Mouse (Mus musculus): Measurements from ENCODE around the gene Twist2.

Twist2 gene

DNA sequence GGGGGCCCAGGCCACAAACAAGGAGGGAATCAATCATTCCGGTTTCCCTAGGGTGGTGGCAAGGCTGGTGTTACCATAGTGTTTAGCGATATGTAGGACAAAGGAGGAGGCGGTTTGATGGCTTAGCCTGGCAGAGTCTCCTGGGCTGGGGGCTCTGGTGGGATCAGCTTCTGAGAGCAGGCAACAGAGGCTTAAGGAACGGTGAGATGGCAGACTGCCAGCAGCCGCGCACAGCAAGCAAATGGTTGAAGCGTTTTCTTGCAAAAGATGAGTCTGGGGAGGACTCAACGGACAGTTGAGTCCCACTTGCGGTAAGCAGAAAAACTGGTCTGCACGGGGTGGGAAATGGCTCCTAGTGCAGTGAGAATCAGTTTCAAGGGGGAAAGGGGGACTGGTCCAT lies 19.3 kb downstream of the Twist2 start:
- DNase-seq: no peak

- DNase-seq: no peak
Observed at GRCm38 (mm10) chr1:91822316-91822824, 21.1 kb downstream of the Twist2 start.

GRCm38 (mm10) chr1:91823530-91823929 lies 22.3 kb downstream of the Twist2 start:
- DNase-seq: no peak

DNA sequence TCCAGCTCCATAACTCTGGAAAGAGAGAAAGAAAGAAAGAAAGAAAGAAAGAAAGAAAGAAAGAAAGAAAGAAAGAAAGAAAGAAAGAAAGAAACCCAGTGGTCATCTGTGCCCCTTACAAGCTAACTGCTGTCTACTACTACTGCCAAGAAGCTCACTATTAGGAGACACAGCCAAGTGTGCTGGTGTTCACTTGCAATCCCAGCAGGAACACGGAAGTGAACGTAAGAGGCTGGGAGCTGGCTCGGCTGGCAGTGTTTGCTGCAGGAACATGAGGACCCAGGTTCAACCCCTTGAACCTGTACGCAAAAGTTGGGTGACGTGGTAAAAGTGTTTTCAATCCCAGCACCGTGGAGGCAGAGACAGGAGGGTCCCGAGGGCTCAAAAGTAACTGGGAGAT lies 22.7 kb downstream of the Twist2 start:
- DNase-seq: no peak

DNA sequence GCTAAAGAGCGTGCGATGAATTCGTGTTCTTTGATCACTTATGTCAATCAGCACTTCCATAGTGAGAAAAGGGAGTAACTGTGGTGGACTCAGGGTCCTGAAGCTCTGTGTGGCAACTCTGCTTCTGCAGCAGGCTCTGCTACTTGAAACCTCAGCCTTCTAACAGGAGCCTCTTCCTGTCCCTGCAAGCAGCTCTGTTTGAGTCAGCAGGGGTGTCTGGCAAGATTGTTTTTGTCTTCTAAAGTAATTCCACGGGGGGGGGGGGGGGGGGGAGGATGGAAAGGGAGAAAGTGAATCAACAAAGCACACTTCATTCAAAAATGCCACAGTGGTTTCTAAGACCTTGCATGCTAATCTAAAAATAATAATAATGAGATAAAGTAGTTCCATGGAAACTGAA lies 24.0 kb downstream of the Twist2 start:
- DNase-seq: no peak

GRCm38 (mm10) chr1:91831978-91832377 lies 30.7 kb downstream of the Twist2 start:
- no peak for DNase-seq

- no peak for DNase-seq
Observed at GRCm38 (mm10) chr1:91839557-91839956, 38.3 kb downstream of the Twist2 start.

- no peak for DNase-seq
Observed at GRCm38 (mm10) chr1:91839979-91840378, 38.7 kb downstream of the Twist2 start.

DNA sequence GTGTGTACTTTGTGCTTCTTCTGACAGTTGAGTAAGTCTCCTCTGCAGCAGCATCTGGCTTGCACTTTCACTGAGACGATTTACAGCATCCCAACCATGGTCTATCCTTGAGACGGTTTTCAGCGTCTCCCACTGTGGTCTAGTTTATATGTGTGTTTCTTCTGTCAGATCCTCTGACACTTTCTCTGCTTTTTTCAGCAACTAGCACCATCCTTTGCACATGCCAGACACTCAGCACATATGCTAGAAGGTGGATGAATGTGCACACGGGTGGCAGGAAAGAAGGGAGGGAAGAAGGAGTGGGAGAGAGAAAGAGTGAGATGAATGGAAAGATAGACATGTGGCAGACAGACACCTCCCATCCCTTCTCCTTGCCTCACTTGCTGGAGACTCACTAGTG lies 43.0 kb downstream of the Twist2 start:
- DNase-seq: no peak

- no peak for DNase-seq
Observed at GRCm38 (mm10) chr1:91844681-91845379, 43.6 kb downstream of the Twist2 start.

DNA sequence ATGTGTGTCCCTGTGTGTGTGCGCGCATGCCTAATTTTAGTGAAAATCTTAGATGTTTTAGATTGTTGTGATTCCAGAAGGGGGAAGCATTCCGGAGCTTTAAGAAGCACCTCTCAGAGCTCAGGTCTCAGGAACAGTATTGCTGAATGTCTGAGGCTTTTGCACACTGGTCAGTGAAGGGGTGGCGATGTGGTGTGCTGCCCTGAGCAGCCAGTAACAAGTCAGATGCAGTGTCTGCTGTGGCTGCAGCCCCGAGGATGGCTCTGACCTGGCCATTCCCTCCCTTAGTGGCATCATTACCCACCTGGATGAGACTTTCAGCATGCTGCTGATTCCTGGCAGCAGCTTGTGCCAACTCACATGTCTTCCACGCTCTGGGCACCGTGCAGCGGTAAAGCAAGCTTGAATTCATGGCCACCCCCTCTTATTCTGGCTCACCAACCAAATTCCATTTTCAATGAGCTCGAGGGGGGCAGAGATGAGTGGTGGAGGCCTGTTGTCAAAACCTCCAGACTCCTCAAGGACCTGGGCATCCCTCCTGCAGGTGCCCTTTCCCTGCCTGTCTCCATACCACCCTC lies 44.2 kb downstream of the Twist2 start:
- DNase-seq: no peak

GRCm38 (mm10) chr1:91851300-91851699 lies 50.0 kb downstream of the Twist2 start:
- DNase-seq: no peak

DNA sequence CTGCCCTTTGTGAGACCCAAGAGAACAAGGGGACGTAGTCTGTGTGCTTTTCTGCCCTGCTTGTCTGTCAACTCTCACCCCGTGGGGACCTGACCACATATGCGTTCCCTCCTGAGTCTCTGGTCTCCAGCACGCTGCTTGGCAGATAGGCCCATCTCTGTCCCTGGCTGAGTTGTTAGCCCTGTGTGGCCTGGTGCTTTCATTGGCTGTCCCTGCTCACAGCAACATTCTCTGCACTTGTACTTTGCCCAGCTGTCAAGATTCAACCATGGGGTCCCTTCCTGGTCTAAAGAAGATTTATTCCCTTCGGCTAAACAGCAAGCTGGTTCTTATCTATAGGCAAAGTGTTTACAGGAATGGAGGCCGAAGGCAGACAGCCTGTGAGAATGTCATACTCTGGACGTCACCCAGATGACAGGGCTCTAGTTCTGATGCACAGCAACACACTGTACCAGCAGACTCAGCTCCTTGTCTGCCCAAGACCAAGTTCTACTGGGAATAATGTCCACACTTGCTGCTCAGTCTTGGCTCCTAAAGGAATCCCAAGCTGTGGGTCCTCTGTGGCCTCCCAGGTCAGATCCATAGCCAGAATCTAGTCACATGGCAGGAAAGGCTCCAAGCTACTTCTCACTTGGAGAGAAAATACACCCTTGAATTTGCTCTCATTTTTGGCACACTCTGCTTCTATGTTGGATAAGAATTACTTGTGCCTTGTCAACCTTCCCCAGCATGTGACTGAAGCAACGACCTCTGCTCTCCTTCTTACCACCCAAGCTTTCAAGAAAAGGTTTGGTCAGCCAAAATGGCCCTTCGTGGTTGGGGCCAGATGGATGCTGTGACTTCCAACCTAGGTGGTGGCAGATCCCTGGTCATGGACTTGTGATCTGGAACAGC lies 55.8 kb downstream of the Twist2 start:
- DNase-seq: no peak

GRCm38 (mm10) chr1:91858101-91858790 lies 57.0 kb downstream of the Twist2 start:
- no peak for DNase-seq

- DNase-seq: no peak
Observed at GRCm38 (mm10) chr1:91858901-91859300, 57.6 kb downstream of the Twist2 start.

DNA sequence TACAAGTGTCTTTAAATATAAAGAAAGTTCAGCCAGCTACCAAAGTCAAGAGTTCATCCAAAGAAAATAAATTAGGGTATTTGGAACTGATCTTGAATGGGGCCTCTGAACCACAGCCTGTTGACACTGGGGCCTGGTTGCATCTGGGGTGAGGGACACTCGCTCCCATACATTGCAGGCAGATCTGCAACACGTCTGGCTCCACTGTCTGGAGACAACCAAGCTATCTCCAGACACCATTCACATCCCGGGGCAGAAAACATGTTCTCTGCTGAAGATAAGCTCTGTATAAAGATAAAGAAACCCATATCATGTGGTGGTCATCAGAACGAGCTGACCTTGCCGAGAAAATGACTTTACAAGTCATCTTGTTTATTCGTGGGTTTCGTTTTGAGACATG lies 60.2 kb downstream of the Twist2 start:
- DNase-seq: no peak

DNA sequence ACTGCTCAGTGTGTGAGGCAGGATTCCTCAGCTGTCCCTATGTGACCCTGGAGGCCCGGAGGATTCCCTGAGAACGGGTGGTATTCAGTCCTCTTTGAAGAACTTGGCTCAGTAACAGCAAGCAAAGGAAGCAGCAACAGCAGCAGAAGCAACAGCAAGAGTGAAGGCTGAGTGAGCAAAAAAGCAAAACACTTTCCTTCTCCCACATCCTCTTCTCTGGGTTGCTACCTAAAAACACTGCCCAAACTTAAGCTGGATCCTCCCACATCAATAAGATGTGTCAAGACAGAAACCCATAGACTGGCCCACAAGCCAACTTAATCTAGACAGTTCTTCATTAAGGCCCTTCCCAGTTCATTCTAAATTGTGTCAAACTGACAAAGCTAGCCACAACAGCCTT lies 64.7 kb downstream of the Twist2 start:
- no peak for DNase-seq

DNA sequence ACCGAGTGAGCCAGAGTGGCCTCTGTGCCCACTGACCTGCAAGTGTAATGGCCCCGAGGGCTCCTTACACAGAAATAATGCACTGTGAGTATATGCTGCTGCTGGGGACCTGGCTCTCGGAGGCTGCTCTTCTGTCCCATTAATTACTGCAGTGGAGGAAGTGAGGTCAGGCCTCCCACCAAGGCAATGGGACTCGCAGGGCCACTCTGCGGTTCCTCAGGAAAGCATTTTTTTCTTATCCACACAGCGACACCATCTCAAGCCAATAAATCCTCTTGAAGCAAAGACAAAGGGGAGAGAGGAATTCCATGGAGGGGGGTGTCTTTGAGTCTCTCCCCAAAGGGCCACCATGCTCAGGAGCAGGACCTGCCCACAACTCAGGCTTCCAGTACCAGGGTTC lies 69.8 kb downstream of the Twist2 start:
- no peak for DNase-seq

DNA sequence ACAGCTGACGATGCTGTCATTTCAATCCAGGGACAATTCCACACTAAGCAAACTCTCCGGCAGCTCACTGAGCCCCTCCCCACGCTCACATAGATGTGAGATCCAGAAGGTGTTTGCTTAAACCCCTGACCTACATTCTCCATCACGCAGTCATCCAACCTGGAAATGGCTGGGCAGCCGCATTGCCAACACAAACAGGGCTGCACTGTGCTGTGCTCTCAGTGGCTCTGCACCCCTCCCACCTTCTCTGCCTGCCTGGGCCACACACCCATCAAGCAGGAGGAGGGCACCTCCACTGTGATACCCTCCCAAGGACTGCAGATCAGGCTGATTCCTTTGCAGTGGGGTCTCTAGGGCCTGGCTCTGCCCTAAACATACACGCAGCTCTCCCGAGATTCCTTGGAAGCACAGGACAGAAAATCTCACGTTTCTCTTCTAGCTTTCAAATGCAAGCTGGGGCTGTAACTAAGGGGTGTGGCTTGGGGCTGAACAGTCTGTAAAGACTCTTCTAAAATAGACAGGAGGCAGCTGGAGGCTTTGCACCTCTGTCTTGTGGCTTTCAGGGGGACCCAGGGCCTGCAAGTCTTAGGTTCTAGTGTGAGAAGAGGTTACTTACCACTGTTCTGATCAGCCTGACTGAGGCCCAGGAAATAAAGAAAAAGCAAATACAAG lies 71.3 kb downstream of the Twist2 start:
- DNase-seq: no peak

DNA sequence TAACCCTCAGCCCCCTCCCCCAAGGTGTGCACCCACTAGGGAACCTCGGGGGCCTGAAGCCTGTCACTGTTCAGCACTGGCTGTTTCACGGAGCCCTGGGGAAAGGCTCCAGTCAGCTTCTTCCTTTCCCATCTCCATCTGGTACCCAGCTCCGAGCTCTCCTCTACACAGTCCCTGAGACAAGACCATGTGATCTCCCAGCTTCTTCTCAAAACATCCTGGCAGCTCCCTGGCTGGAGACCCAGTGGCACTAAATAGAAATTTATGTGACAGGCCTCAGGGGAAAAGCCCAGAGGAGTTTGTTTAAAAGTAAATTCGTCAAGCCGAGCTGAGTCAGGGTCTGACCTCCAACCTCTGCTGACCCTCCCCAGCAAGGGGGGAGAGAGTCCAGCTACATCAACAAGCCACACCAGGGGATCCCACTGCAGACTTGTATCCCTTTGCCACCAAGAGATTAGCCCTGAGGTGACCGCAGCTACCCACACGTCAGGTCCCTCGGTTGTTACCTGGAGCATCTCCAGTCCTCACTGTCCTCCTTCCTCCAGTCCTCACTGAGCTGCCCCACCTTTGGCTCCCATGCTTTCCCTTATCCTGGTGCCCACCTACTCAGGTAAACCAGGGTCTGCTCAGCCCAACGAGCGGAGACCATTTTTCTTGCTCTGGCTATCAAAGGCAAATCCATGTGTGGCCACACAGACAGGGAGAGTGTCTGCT lies 72.5 kb downstream of the Twist2 start:
- DNase-seq: no peak

- peak; percentile 56 to 61 for DNase-seq
Observed at GRCm38 (mm10) chr1:91874633-91875032, 73.4 kb downstream of the Twist2 start.

Measured in cerebellum, adult 18-20 months (tissue).